Mouse (Mus musculus) megakaryocyte, adult 5-6 weeks (primary cell): ENCODE data around the gene Tagap1. TPM values are rescaled to one million over a fixed set of nuclear protein-coding genes. Genes with fewer than 3 reads are reported as not detected.
"Not testable (repeated sequence)": the region's sequence is repeated elsewhere in the genome, so short reads cannot be mapped to it uniquely, and the experiment has no call there.

Experiments
- ATAC-seq: 2 replicates; pipeline ENCODE4 v1.8.0; 2016; ENCODE audit warnings: mild to moderate bottlenecking, inconsistent platforms; ENCODE audit not compliant: poor library complexity, severe bottlenecking
- total RNA-seq, 2 experiments: library from RNA; stranded (forward) in 1 of 2; stranded (reverse) in 1 of 2; fragments of 153-499, 151-499 nt in 1 of 2; fragments of 221-1000, 200-1000 nt in 1 of 2; gene quantifications; 2 replicates each; pipeline versions ENCODE4 v1.2.3 to v1.2.4; 2015 to 2017

Gene Tagap1
- total RNA-seq (2015) (31.4 and 37.1 TPM in 2 replicates), total RNA-seq (2017) (31.0 and 31.2 TPM in 2 replicates)

DNA sequence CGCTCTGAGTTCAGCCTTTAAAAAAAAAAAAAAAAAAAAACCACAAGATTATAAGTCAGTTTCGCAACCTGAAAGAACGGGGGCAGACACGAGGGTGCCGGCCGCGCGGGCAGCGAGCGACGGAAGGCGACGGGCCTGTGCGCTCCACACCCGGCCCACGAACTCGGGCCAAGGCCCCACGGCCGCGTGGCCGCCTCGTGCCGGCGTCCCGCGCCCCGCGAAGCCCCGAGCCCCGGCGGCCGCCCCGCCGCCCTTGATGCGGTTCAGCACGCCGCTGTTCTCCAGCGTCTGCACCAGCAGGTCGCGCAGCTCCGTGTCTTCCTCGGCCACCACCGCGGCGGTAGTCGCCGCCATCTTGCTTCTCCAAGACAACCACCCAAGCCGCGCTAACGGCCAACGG lies at the start of gene Tagap1:
Gene Tagap1, minus strand, starts transcription at position 381 of the 400 bp plus-strand sequence.
- peak; percentile 11 for ATAC-seq

DNA sequence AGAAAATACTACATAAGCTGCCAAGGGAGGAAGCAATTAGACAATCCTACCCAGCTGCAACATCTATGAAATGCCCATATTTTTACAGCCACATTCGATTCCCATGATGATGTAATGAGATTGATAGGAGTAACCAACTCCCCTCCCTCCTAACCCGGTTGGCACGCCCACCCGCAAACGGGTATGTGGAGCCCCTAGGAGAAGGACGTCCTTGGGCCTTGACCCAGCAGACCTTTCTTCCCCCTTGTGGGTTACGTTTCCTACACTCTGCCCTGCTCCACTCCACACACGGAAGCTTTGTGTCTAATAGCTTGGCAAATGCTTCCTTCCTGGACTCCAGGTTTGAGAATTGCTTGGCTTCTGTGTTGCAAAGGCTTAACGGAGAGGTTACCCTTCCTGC lies 48.9 kb upstream of the Tagap1 start:
- ATAC-seq, result peak; percentile 53

DNA sequence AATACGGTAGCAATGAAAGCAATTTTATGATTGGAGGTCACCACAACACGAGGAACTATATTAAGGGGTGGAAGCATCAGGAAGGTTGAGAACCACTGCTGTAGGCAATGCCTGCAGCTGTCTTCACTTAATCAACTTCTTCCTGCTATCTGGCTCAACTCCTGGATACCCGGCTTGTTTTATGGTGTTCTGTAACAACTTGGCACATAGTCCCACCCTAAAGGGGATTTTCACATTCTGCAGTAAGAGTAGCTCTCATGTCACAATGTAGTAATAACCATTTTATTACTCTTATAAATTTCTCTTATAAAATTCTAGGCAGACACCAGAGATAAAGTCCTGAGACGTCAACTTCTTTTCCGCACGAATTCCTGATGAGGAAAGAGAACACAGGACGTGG lies 48.5 kb upstream of the Tagap1 start:
- ATAC-seq, result not testable (repeated sequence)

DNA sequence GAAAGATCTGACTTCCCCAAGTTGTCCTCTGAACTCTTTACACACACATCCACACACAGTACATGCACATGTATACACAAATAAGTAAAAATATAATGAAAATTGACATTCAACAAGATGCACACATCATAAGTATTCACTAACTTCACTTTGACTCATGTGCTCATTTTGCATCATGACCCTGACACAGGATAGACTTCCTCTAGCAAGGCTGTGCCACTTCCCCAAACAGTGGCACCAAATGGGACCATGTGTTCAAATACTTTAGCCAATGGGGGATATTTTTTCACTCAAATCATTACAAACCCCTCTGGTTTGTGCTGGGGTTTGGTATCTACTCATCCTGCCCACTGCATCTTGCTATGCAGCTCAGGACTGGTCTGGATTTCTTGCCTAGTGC lies 47.9 kb upstream of the Tagap1 start:
- peak; percentile 72 for ATAC-seq

DNA sequence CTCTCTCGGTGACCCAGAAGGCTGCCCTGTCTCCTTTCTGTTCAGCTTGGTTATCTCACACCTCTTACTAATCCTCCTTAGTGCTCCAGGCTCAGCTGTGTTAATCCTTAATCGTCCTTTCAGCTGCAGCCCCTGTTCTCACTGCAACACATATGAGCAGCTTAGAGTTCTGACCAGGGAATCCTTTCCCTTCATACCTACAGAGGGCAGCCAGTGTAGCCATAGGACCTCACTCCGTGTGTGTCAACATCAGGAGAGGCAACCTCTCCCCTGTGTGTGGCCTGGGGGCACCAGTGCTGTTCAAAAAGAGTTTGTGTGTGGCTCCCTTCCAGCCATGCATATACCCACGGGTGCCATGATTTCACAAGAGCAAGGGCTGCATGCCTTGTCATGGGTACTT lies 44.7 kb upstream of the Tagap1 start:
- ATAC-seq, result not testable (repeated sequence)

DNA sequence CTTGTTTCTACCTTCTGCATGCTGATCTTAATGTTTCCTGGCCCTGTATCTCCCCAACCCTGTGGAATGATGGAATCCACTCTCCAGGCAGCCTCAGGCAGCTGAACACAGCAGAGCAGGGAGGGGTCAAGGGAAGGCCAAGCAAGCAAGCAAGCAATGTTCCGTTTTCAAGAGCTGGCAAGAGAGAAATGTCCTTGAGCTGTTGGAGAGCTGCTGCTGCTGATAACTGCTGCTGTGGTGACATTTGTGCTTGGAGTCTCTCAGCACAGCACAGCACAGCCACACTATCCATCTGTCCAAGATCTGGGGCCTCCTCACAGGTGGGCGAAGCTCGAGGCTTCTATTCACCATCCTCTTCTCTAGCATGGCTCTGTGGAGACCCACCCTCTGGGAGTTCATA lies 42.4 kb upstream of the Tagap1 start:
- ATAC-seq, result not testable (repeated sequence)

DNA sequence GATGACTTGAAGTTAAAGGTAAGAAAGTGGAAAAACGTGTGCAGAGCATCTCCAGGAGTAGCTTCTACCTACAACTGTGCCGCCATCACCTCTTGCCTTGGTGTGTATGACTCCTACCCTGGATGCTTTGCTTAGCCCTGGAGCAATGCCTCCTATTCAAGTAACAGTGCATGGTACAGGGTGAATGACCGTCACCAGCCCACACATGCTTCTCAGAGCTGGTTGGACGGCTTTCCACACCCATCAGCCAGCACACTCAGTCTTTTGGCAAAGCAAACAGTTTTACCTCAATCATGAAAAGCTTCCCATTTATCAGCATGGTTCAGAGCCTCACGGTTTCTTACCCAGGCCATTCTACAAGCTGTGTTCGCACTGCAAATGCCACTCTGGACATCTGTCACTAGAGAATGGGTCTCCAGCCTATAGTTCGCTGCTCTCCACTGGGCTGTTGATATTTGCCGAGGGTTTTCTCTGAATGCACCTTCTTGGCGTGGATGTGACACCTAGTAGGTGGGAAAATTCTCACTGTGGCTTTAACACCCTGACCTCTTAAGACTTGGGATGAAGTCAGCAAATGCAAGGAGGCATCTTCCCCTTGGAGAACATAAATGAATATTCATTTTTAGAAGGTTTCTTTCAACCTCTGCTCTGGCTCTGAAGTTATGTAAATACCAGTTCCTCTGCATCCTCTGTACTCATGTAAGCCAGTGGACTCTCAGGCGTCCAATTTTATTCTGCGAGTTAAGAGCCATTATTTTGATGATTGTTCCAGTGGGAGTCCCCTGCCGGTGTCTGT lies 41.0 kb upstream of the Tagap1 start:
- ATAC-seq, result not testable (repeated sequence)

DNA sequence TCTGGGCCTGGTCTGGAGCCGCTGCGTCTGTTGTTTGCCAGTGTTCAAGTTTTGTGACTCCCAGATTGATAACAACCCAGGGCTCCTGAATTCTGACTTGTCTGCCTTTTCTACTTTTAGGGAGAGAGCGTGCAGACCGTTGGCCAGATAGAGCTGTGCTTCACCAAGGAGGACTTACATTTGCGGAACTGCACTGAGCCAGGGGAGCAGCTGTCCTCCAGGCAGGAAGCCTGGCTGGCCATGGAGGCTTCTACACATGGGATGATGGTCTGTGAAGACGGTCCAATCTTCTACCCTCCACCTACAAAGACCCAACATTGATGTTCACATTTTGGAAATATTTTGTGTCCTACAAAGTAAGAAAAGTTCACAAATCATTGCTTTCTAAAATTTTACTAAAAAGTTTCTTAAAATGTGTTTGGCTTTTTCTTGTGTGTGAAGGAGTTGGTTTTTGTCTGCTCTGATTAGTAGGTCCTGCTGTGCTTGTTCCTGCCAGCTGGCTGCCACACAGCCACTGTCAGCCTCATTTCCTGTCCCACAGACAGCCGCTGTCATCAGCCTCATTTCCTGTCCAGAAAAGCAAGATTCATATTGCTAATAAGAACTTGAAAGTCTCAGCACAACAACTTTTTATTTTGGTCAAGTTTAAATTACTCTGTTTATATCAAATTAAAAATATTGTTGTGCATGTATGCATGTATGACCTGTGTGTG lies 37.0 kb upstream of the Tagap1 start:
- peak; percentile 68 for ATAC-seq

DNA sequence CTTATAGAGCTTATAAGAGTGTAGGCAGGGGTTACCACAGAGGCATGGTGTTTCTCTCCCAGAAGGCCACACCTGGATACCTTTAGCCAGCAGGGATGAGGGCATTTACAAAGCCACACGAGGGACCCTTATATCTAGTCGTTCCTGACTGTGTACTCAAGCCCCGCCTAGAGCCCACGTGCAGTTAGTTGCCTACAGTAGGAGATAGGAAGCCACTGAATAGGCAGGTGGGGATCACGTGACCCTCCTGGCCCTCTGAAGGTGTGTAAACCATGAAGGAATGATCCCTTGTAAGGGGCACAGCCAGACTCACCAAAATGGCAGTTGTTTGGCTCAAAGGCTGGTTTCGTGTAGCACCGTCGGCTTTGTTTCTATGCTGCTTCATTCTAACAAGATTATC lies 35.9 kb upstream of the Tagap1 start:
- not testable (repeated sequence) for ATAC-seq

DNA sequence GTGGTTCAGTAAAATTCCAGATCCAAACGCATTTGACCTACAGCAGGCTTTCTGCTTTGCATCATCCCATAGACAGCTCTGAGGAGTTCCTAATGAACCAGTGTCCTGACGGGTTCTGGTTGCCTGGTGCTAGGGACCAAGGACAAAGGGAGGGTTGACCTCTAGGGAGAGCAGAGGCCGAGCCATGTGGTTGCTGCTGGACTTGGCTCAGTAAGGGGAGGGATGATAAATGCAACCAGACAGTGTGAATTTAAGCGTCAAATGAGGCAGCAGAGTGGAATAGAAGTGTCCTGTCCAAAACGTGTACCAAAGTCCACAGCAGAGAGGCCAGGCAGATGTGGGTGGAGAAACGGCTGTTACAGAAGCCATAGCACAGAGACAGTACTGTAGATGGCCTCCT lies 34.5 kb upstream of the Tagap1 start:
- ATAC-seq, result not testable (repeated sequence)

DNA sequence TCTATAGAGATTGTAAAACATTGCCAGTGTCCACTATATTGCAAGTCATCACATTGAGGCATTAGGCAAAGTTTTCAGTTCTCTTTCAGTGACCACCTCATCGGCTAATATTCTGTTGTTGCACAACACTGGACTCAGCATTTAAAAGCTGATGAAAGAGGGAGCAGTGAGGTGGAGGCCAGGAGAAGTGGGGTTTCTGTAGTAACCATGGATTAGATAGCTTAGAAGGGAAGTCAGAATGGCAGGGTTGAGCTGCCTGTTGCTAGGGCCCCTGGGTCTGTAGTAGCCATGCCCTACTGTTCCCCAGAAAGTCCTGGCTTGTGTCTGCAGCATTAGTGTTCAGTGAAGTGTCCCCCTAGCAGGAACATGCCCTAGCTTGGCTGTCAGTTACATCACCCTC lies 25.2 kb upstream of the Tagap1 start:
- ATAC-seq, result peak; percentile 87

DNA sequence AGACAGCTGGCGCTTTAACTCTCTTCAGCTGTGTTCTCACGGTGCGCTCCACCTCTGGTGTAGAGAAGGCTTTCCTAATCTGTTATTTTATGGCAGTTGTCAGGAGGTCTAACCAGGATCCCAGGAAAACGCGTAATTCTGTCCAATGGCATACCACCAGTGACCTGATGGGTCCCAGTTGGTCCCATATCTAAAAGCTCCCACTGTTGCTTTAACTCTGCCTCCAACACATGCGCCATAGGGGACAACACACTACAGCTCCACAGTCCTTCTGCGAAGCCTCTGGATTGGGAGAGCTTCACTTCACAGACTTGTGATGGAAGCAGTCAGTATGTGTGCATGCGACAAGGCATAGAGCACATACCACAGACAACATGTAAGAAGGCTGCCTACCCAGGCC lies 19.2 kb upstream of the Tagap1 start:
- ATAC-seq, result not testable (repeated sequence)

DNA sequence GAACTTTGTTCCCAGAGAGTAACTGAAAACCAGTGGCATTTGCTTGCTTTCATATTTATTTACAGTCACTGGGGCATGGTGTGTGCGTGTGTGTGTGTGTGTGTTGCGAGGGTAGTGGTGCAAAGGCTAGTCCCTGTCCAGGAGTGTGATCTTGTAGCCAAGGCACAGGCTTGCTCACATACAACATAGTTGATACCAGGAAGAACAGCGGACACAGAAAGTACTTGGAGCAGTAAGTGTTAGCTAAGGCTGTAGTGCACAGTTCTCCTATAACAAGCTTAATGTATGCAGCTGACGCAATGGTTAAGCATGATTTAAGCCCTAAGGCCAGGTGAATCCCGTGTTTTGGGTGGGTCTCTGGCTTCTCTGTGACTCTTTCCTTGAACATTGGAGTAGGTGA lies 18.4 kb upstream of the Tagap1 start:
- 0 out of 2 replicates have a peak, but pooled peaks have one; percentile 1 for ATAC-seq

DNA sequence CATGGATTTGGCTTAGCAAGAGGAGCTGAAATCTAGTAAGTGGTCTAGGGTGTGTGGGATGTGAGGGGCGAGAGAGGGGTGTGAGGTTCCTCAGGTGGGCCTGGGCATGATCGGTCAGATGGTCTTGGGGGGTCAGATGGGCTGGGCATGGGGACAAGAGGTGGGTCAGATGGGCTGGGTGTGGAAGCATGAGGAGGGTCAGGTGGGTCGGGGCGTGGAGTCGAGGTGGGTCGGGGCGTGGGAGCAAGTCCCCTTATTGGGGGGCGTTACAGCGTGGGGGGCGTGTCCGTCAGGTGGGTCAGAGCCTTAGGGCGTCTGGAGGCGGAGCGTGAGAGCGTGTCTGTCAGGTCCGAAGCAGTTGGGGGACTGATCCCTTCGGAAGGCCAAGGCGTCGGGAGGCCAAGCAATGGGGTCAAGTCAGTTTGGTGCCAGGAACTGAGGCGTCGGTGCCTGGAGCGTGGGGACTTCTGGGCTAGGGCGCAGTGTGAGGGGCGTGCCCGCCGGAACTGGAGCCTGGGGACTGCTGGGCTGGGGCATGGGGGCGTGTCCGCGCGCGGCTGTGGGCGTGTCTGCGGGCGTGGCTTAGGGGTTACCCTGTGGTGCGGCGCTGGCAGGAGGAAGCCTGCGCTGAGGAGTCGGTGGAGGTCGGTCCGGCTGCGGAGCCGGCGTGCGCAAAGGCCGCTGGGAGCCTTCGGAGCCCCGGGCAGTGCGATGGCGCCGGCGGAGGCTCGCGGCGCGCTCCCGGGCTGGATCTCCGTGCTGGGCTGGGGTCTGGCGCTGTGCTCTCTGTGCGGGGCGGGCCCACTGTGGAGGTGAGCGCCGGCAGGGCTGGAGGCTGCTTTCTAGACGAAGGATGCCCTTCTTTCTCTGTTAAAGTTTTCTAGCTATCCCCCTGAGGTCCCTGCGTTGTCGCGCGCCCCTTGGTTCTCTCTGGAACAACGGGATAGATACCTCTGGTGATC lies 17.6 kb upstream of the Tagap1 start, which contains the start of gene Gm49721:
Gene Gm49721, plus strand, starts transcription at position 618 of the 962 bp plus-strand sequence.
- peak; percentile 95 for ATAC-seq

DNA sequence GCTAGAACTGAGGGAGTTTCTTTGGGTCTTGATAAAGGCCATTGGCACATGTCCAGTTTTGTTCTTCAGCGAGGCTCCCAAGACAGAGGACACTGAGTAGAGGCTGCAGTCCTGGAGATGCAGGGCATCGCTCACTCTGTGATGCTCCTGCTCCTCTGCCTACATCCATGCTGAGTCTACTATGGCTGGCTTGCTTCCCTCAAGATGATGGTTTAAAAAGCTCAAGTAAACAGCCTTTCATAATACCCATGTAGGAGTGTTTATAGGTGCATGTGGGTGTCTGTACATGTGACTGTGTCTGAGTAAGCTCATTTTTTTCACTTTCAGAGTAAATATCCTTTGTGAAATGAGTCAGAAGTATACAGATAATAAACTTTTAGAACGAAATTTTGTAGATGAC lies 14.0 kb upstream of the Tagap1 start:
- ATAC-seq, result not testable (repeated sequence)

DNA sequence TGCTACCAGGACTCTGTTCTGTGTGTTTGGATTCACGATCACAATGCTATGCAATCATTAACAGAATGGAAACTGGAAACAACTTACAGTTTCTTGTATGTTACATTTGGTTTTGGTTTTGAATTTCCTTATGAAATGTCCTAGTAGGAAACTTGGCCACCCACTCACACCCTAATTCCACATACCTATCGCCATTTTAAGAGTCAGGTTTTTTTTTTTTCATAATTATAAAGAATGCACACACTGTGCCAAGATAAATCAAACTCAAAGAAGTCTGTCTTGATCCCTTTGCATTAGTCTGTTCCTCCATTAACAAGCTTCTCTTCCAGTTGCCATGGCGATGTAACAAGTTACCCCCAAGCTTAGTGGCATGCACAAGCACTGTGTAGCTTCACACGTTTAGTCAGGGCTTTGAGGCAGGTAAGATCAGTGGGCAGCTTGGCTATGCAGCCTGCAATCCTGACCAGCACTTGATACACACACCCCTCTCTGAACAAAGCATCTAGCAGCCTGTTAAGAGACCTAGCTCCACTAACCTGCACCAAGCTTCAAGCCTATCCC lies 12.0 kb upstream of the Tagap1 start:
- not testable (repeated sequence) for ATAC-seq

DNA sequence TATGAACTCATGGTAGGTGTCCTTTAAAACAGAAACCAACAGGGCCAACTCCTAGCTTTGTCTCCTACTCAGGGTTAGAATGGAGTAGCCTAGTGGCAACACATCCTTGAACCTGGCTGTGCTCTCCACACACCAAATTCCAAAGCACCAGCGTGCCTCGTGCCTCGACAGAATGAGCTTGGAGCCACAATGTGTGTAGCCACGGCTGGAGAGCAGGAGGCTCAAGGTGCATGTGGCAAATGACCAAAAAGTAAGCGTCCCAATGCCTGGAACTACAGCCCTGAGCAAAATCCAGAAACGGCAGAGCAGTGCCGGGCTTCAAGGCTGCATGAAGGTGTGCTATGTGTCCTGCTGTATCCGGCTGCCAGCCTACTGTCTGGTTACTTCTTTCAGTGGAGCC lies 10.3 kb upstream of the Tagap1 start:
- ATAC-seq, result not testable (repeated sequence)

DNA sequence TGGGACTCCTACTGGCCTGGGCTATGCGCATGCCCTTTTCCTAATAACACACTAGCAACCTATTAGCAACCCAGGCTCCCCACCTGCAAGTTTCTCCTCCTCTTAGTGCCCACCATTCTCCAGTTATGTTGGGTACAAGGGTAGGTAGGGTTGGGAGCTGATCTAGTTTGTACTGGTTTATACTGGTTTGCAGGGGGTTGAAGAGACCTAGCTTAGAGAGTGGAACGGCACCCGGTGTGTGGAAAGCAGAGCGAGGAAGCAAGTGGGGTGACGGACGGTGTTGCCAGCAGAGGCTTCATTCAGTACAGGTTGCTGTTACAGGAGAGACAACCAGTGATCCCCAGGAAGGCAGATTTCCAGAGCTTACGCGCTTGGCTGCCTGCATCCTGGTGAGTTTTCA lies 9.4 kb upstream of the Tagap1 start, which contains the start of gene Rnaset2b:
Gene Rnaset2b, plus strand, starts transcription at position 301 of the 400 bp plus-strand sequence.
- not testable (repeated sequence) for ATAC-seq

DNA sequence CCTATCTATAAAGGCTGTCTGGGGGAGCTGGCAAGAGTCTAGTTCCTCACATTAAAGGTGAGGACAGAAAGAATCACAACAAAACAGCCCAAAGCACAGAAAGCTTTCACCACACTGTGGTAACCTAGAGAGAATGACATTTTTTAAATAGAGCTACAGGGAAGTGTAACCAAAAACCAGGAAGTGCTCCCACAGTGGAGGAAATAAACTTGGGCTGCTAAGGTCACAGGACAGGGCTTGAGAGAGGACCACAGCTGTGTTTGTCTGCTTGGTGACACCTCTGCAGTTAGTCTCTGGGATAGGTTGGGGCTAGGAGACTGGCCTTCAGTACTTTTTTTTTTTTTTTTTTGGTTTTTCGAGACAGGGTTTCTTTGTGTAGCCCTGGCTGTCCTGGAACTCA lies 6.7 kb upstream of the Tagap1 start:
- peak; percentile 91 for ATAC-seq

DNA sequence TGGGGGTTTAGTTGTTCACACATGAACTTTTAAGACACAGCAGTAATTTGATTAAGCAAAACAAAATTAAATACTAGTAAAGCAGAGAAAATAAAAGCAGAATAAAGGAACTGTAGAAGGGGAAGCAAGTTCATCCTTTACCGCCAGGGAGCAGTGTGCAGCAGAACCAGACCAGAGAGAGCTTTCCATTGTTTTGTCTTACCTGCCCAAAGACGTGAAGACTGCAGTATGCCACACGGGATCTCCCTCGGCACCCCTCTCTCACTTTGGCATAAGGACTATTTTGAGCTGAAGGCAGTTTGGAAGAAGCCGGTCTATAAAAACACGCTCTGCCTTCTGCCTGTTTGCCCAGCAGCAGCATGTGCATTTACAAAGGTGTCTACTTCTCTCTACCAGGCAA lies 4.4 kb upstream of the Tagap1 start:
- ATAC-seq, result not testable (repeated sequence)
